Mouse (Mus musculus) lung, postnatal 4 days (tissue): ENCODE data around the gene Mbl1.

Experiments used
- DNase-seq, 2 experiments: peaks; one replicate each; pipeline ENCODE4 v3.0.0; 2021

Mbl1 gene

GRCm38 (mm10) chr14:41151220-41151898, at the start of gene Mbl1:
TSS of gene Mbl1 (plus strand) at chr14:41151458.
- DNase-seq = no peak

GRCm38 (mm10) chr14:41102269-41102668, 49.0 kb upstream of the Mbl1 start:
- DNase-seq = no peak

DNA sequence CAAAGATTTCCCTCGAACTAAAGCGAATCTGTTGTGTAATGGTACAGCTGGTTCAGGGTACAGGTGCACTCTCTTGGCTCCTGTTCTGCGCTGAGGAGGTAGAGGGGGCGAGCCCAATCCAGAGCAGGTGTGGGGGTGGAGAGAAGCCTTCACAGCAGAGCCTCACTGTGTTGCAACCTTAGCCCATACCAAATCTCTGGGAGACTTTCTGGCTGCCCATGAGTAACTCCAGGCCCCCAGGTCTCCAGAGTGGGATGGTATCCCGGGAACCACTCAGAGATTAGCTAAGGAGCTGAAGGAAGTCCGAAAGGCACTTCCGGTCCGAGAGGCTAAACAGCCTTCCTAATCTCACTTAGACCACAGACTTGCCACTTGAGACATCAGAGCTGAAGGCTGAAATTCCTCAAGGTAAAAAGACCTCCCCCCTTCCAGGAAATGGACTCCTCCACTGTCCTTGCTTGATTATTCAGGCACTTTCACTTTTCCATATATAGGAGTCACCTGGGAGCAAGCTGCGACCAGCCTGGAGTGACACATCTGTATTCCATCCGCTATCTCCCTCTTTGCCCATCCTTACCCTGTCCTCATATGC, 46.3 kb upstream of the Mbl1 start, which contains the start of gene Mat1a:
Gene Mat1a (plus strand): TSS at position 183 of the 592 bp plus-strand sequence.
- DNase-seq = peak; percentile 54 to 72

DNA sequence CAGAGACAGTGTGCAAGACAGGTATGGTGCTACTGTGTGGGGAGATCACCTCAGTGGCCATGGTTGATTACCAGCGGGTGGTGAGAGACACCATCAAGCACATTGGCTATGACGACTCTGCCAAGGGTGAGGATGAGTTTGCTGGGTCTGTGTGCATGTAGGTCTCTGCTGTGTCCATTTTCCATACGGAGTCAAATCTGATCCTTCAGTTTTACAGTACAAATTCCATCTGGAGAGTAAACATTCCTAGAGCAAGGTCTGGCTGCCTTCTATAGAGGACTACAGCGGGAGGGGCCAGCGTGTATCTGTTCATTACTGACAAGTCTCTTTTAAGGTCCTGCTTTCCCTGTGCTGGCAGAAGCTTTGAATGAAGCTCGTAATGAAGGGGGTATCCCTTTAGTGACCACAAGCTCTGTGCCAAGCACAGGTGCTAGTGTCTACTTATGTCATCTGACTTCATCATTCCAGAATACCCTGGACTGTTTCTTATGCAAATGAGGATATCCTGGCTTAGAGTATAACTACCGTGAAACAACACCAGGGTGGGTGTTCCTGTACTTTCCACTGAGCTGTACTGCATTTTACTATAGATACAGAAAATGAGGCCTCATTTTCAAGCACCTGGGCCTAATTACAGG, 40.1 kb upstream of the Mbl1 start:
- DNase-seq = no peak

DNA sequence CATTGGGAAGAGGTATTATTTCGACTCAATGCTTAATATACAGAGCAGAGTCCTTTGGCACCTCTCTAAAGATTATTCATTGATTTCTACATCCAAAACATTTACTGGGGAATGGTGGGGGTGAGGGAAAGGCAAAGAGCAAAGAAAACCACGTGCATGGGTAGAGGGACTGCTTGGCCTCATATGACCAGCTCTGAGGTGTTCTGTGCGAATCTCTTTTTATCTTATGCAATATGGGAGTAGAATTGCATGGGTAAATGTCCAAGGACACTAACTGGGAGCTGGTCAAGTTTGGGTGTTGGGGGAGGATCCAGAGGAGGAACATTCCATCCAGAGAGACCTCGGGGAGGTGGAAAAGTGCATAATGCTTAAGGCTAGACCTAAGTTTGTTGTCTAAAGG, 38.3 kb upstream of the Mbl1 start:
- DNase-seq = no peak

GRCm38 (mm10) chr14:41116271-41116670, 35.0 kb upstream of the Mbl1 start:
- DNase-seq = no peak

- DNase-seq = no peak
Observed at GRCm38 (mm10) chr14:41124683-41125082, 26.6 kb upstream of the Mbl1 start.

GRCm38 (mm10) chr14:41127997-41128396, 23.3 kb upstream of the Mbl1 start:
- DNase-seq = peak in 1 of 2 experiments; percentile 50

- peak; percentile 38 to 53 for DNase-seq
Observed at GRCm38 (mm10) chr14:41131540-41131939, 19.7 kb upstream of the Mbl1 start, which contains the start of gene Sftpa1. TSS of gene Sftpa1 (plus strand) at chr14:41131782.

DNA sequence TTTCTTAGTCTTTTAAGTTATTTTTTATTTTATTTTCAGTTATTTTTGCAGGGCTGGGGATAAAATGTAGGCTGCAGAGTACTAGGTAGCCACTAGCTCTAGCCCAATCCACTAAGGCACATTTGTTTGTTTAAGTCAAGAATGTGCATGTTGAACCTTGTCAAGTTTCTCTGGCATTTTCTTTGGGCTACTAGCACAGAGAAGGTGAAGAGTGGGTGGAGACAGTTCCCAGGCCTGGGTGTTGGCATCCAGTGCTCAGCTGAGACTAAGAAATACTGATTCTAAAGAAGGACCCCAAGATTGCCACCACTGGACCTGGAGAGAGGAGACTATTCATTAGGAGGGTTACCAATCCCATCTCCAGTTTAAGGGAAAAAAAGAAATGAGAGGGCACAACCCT, 14.3 kb upstream of the Mbl1 start:
- no peak for DNase-seq

DNA sequence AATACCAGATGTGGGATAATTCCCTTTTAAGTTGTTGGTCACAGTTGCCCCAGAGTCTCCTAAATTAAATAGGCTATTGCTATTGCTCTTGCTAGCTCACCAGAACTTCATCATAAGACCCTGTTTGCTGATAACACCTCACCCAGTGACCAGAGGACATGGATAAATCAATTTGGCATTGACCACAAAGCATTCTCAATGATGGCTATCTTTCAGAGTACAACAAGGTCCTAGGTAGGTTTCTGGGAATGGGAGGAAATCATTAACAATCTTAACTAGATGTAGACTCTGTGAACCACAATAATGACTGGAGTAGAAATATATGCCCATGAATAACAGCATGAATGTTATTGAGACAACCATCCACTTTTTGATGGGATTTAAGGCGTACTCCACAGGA, 10.6 kb upstream of the Mbl1 start:
- DNase-seq = no peak

DNA sequence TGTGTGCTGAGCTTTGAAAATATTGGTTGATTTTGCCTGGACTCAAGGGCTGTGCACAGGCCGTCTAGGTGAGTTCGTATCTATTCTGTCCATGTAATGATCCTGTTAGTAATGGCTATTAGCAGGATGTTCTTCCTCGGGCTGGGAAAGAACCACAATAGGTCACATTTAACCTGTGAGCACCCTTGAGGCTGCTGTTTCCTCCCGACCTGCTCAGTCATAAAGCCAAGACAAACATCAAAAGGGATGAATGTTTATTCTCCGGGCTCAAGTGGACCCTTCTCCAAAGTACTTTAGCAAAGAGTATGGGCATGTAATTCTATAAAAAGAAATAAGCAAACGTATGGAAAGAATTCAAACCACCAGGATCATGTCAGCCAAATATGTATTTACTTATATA, 5.2 kb upstream of the Mbl1 start:
- peak; percentile 44 to 50 for DNase-seq

- DNase-seq = peak in 1 of 2 experiments; percentile 45
Observed at GRCm38 (mm10) chr14:41146922-41147321, 4.3 kb upstream of the Mbl1 start.

DNA sequence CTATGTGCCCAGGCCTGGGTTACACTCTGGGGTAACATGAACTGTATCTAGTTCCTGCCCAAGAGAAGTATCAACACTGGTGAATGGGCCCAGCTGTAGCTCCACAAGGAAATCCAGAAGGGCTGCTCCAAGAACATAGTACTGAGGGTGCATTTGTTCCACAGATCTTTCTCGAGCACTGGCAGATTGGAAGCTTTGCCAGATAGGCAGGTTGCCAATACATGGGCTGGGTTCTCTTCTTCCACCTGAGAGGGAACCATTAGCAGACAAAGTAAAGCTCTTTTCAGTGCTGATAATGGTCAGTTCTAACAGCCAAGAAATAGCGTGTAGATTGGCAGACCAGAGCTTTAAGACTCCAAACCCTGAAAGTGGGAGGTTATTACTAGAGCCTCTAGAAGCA, 3.9 kb upstream of the Mbl1 start:
- DNase-seq = peak; percentile 43 to 67

GRCm38 (mm10) chr14:41160076-41160475, 8.8 kb downstream of the Mbl1 start:
- no peak for DNase-seq

DNA sequence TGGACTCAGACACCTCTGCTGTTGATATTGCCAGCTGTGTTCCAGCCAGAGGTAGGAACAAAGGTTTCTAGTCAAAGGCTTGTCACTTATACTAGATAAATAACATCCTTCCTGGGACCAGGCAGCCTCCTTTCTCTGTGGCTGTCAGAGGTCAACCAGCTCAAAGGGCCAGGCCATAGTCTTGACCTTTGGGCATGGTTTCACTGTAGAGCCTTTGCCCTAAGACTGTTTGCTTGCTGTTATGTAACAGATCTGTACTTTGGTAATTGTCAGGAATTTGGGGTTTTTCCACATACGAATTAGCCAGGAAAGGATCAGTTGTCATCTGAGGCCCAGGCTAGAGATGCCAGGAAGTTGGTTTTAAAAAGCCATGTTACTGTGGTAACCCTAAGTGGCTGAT, 9.5 kb downstream of the Mbl1 start:
- no peak for DNase-seq

GRCm38 (mm10) chr14:41162663-41163062, 11.4 kb downstream of the Mbl1 start:
- peak; percentile 63 to 70 for DNase-seq

DNA sequence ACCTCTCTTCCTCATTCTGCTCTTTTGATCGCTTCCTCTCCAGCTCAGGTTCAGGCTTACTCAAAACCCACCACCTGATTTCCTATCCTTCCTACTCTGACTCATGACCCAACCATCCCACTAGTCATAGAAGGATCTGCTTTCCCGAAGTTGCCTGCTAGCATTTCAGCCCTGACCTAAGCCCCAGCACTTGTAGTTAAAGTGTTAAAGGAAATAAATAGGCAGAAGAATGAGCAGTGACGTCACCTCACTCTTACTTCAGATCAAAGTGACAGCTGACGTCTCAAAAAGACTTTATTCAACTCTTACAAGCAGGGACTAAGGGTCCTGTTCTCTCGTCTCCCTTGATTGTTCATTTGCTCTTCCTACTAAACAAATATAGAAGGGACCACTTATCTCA, 16.0 kb downstream of the Mbl1 start:
- no peak for DNase-seq

DNA sequence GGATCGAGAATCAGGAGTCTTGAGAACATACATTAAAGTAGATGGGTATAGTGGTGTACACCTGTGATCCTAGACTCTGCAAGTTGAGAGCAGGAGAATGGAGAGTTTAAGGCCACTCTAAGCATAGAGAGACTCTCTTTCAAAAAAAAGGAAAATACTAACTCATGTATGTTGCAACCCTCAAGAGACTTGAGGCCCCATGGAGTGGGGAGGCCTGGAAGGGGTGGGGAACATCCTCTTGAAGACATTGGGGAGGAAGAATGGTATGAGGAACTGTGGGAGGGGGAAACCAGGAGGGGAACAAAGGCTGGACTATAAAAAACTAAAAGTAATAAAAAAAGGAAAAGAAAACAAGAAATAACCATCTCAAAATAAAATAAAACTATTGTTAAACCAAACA, 17.3 kb downstream of the Mbl1 start:
- peak; percentile 18 to 46 for DNase-seq

GRCm38 (mm10) chr14:41170514-41170913, 19.3 kb downstream of the Mbl1 start:
- DNase-seq = no peak

GRCm38 (mm10) chr14:41174802-41175201, 23.5 kb downstream of the Mbl1 start:
- DNase-seq = no peak

DNA sequence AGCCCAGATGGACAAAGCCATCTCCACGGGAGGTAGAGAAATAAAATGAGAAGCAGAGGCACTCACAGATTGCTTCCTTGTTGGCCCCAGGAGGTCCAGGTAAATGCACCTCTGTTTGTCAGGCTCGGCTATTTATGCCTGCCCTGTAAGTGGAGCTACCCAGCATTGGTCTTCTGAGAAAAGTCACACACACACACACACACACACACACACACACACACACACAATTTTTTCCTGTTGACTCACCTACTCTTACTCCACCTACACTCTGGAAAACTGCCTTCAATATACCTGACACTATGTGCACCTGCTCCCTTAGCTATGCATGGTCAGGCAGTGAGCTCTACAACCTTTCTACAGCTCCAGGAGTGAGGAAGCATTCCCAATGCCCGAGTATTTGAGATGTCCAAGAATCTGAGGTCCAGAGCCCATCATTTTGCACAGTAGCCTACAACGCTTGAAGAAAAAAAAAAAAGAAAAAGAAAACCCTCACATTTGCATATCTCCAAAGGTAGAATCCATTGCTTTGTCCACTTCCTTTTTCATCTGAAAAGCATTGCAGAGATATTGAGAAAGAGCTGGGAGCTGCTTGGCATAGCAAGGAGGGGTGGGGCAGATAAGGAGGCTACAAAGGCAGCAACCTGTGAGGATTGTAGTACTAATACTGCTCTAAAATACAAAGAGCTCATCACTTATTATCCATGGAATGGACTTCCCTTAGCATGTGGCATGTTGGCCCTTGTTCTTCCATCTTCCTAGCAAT, 34.0 kb downstream of the Mbl1 start, which contains the start of gene Sftpd:
Gene Sftpd (minus strand): TSS at position 91 of the 763 bp plus-strand sequence.
- peak; percentile 43 to 48 for DNase-seq

DNA sequence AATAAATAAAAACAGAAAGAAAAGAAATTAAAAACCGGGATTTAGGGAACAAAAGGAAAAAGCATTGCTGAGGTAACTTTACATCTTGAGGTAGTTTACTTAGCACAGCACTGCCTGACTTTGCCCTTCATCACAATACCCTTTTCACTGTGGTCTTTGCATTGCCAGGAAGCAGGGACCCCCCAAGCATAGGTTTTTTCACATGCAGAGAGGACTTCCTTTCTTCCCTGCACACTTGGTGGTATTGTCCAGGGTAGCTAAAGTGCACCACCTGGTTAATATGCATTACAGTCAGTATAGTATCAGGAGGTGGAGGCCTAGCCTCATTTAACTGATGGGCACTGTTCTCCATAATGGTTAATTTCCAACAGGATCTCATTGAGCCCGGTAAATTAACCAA, 38.2 kb downstream of the Mbl1 start:
- DNase-seq = no peak
